ENCODE assay signal across 7 mouse cellular contexts in the genomic region with DNA sequence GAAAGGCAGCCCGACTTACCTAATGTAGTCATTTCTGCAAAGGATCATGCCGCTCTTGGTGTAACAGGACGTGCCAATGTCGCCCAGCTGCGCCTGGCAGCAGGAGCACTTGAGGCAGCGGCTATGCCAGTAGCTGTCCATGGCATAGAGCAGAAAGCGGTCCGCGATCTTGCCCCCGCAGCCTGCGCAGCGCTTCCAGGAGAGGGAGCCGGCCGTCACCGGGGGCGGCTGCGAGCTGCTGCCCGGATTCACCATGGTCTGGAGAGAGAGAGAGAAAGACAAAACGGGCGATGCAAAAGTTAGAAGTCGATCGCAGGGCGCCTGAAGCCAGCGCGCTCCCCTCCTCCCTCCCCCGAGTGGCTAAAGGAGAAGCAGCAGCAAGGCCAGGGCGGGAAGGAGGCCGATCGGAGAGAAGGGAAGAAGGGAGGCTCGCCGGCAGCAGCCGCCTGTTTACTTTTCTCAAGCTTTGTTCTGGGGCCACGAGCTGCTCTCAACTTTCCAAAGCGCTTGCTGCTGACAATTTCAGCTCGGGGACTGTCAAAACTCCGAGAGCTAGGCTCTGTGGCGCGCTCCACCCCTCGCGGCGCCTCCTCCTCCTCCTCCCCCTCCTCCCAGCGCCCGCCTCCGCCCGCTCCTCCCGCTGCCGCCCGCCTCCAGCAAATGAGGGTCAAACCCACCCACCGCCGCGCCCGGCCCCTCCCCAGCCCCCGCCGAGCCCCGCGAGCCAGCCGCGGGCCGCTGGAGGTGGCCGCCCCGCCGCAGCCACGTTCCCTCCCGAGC. TPM values are rescaled to one million over a fixed set of nuclear protein-coding genes. Genes with fewer than 3 reads are reported as not detected.
DNase-seq lines count a peak whose midpoint lies in the region; ATAC-seq and TF ChIP-seq lines count a peak whose summit lies in the region.

No protein-coding gene starts in this region.

- H3K4me1 ChIP-seq in intestine, embryonic 14.5 days (replicated peaks; ENCODE audit: control insufficient read depth, insufficient read depth, low read length) = peaks cover 35% of the 10 kb centered on the region
- peaks cover 33% of the 10 kb centered on the region for H3K4me1 ChIP-seq in limb, embryonic 14.5 days (ENCODE audit: control insufficient read depth, insufficient read depth, low read length)
- peaks cover 58% of the 10 kb centered on the region for H3K4me1 ChIP-seq in midbrain, embryonic 15.5 days
- peaks cover 5% of the 10 kb centered on the region for H3K4me1 ChIP-seq in spleen, adult 2 months (ENCODE audit: control insufficient read depth, insufficient read depth, insufficient read length)

- no peak for TF ChIP-seq CTCF in spleen, adult 2 months (IDR thresholded peaks at IDR 0.05; ENCODE audit: extremely low read depth, insufficient read depth, insufficient read length, insufficient replicate concordance)

- DNase-seq in ZHBTc4 (ENCODE audit: low read depth, low spot score) = peak; percentile 89
- peak; percentile 66 to 74 for DNase-seq in cerebellum, postnatal 25 days
- peak; percentile 89 for DNase-seq in gastrocnemius, postnatal 25 days
- DNase-seq in intestine, embryonic 14.5 days (ENCODE audit: low spot score) = peak; percentile 93
- peak; percentile 82 for DNase-seq in limb, embryonic 14.5 days (ENCODE audit: low spot score)
- DNase-seq in spleen, adult 2 months (ENCODE audit: low read depth in 1 of 2, low spot score in 2 of 2) = peak; percentile 18 to 79

- under 1% methylated on average over 61 of the region's 64 CpGs for WGBS in intestine, embryonic 14.5 days
- under 1% methylated on average over 53 of the region's 64 CpGs for WGBS in limb, embryonic 14.5 days
- under 1% methylated on average over 60 of the region's 64 CpGs for WGBS in midbrain, embryonic 15.5 days
- 1% methylated on average over 59 of the region's 64 CpGs for WGBS in spleen, adult 2 months

- peak overlapping the region; percentile 79 for H3K4me3 ChIP-seq in intestine, embryonic 14.5 days (ENCODE audit: low read depth, low read length)
- peak overlapping the region; percentile 87 for H3K4me3 ChIP-seq in limb, embryonic 14.5 days (replicated peaks; ENCODE audit: low read length)
- peak overlapping the region; percentile 81 for H3K4me3 ChIP-seq in midbrain, embryonic 15.5 days
- peak overlapping the region; percentile 81 for H3K4me3 ChIP-seq in spleen, adult 2 months (ENCODE audit: extremely low read depth, insufficient read depth, insufficient read length)

- peak overlapping the region; percentile 94 for H3K4me2 ChIP-seq in intestine, embryonic 14.5 days (ENCODE audit: low read length)
- peak overlapping the region; percentile 96 for H3K4me2 ChIP-seq in limb, embryonic 14.5 days (replicated peaks; ENCODE audit: low read depth, low read length, severe bottlenecking)
- peak overlapping the region; percentile 92 for H3K4me2 ChIP-seq in midbrain, embryonic 15.5 days

- H3K9me3 ChIP-seq in intestine, embryonic 14.5 days (ENCODE audit: control insufficient read depth, low read length) = no peaks in the 10 kb centered on the region
- no peaks in the 10 kb centered on the region for H3K9me3 ChIP-seq in limb, embryonic 14.5 days (ENCODE audit: control insufficient read depth, low read length)
- H3K9me3 ChIP-seq in midbrain, embryonic 15.5 days = no peaks in the 10 kb centered on the region

- peak; percentile 52 for ATAC-seq in intestine, embryonic 14.5 days (replicated peaks; ENCODE audit: low FRiP score, low TSS enrichment, low read depth)
- ATAC-seq in limb, embryonic 14.5 days (ENCODE audit: low FRiP score, low read depth) = peak; percentile 60
- 0 out of 2 replicates have a peak, but pooled peaks have one; percentile 4 for ATAC-seq in midbrain, embryonic 15.5 days (replicated peaks)

- TF ChIP-seq POLR2A in limb, embryonic 14.5 days (IDR thresholded peaks at IDR 0.05; ENCODE audit: borderline replicate concordance, extremely low read depth, insufficient read depth, insufficient read length) = 0 out of 2 replicates have a peak, but pooled peaks have one; percentile 6
- no peak; the same call in 1 of the 2 replicates for TF ChIP-seq POLR2A in spleen, adult 2 months (IDR thresholded peaks at IDR 0.05; ENCODE audit: low read depth, low read length)

- peak overlapping the region; percentile 96 for H3K27ac ChIP-seq in intestine, embryonic 14.5 days (ENCODE audit: low read depth)
- H3K27ac ChIP-seq in limb, embryonic 14.5 days (replicated peaks; ENCODE audit: low read depth, low read length) = peak overlapping the region; percentile 97
- H3K27ac ChIP-seq in midbrain, embryonic 15.5 days = peak overlapping the region; percentile 79
- H3K27ac ChIP-seq in spleen, adult 2 months (ENCODE audit: insufficient read depth, low read length) = peak overlapping the region; percentile 82

- H3K9ac ChIP-seq in intestine, embryonic 14.5 days (ENCODE audit: low read length) = peak overlapping the region; percentile 98
- peak overlapping the region; percentile 96 for H3K9ac ChIP-seq in limb, embryonic 14.5 days (ENCODE audit: low read depth, low read length, severe bottlenecking)
- peak overlapping the region; percentile 63 for H3K9ac ChIP-seq in midbrain, embryonic 15.5 days

- peaks cover 22% of the 10 kb centered on the region for H3K36me3 ChIP-seq in intestine, embryonic 14.5 days (ENCODE audit: control insufficient read depth, insufficient read depth, low read length)
- peaks cover 12% of the 10 kb centered on the region for H3K36me3 ChIP-seq in limb, embryonic 14.5 days (ENCODE audit: control insufficient read depth, insufficient read depth, low read length)
- no peaks in the 10 kb centered on the region for H3K36me3 ChIP-seq in midbrain, embryonic 15.5 days (replicated peaks)
- no peaks in the 10 kb centered on the region for H3K36me3 ChIP-seq in spleen, adult 2 months (ENCODE audit: control insufficient read depth, insufficient read depth, low read length)

- H3K27me3 ChIP-seq in intestine, embryonic 14.5 days (replicated peaks; ENCODE audit: control insufficient read depth, insufficient read depth, low read length) = no peaks in the 10 kb centered on the region
- no peaks in the 10 kb centered on the region for H3K27me3 ChIP-seq in limb, embryonic 14.5 days (ENCODE audit: control insufficient read depth, insufficient read depth, low read length)
- 0 out of 2 replicates have a peak, but pooled peaks cover 3% of the 10 kb centered on the region for H3K27me3 ChIP-seq in midbrain, embryonic 15.5 days (replicated peaks)
- H3K27me3 ChIP-seq in spleen, adult 2 months (ENCODE audit: control insufficient read depth, insufficient read depth, low read length) = no peaks in the 10 kb centered on the region

RNA-seq across cellular contexts. Expression of a gene that starts 3.0 kb away (rescaled TPM):
- 10 to 100 TPM; 17.9 to 18.9 TPM for total RNA-seq in gastrocnemius, postnatal 25 days (2021)
- 73.4 and 80.0 TPM in 2 replicates for polyA plus RNA-seq in intestine, embryonic 14.5 days (2014; fragmentation: Nextera tagmentation; extraction: Ambion mirVana)
- polyA plus RNA-seq in limb, embryonic 14.5 days (2012; rRNA removed) = 137 and 161 TPM in 2 replicates
- polyA plus RNA-seq in limb, embryonic 14.5 days (2014; fragmentation: Nextera tagmentation; extraction: Ambion mirVana) = 87.9 and 93.7 TPM in 2 replicates
- 75.9 and 76.1 TPM in 2 replicates for polyA plus RNA-seq in midbrain, embryonic 15.5 days (2015; fragmentation: Nextera tagmentation; extraction: Ambion mirVana)
- 37.3 and 38.9 TPM in 2 replicates for polyA plus RNA-seq in spleen, adult 2 months (2012; rRNA removed)

Comparison
In these comparisons a context has a peak if more than half of its experiments do, and no peak if none do; other contexts are left out.
1. Peak in every context shown above with its lines: DNase-seq, ATAC-seq, H3K4me3 ChIP-seq and H3K27ac ChIP-seq.
2. ATAC-seq: peak in every context shown above with its lines; median percentile 60 in limb, embryonic 14.5 days; 52 in intestine, embryonic 14.5 days; 4 in midbrain, embryonic 15.5 days.